Mouse (Mus musculus): ENCODE measurements around the gene Ivns1abp. TPM values are rescaled to one million over a fixed set of nuclear protein-coding genes. Genes with fewer than 3 reads are reported as not detected.

The Ivns1abp gene
- polyA plus RNA-seq (2014; fragmentation: Illumina TruSeq; extraction: RNeasy Lipid Tissue Mini Kit (QIAGEN cat#74804); ENCODE audit: low read depth, low replicate concordance), result 1,520 TPM

DNA sequence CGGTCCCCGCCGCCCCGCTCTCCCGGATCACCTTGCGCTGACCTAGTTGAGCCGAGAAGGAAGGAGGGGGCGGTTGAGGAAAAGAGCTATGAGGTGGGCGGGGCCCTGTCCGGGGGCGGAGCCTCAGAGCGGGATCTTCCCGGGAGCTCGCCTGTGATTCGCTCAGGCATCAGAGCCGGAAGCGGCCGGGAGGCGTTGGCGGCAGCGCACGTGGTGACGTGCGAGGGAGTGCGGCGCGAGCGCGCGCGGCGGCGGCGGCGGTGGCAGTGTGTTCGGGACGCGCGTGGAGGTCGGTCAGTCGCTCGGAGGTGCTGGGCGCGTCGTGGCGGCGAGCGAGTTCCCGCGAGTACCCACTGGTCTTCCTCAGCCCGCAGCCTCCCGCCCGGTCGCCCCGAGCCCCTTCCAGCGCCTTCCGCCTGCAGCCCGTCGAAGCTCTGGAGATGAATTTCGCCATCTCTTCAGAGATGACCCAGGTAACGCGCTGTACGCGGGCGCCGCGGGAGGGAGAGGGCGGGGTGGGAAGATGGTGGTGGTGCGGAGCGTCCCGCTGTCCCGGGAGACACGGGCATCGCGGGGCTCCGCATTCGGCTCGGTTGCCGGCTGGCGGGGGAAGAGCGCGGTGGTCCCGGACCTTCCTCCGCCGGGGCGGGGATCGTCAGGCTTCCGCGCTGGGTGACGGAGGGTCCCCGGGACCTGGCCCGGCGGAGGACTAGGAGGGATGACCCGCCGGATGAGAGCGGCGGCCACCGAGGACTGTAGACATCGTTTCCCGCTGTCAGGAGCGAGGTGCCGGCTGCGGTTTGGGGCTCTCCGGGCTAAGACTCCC, at the start of gene Ivns1abp:
Ivns1abp (plus strand) TSS at position 195 of the 826 bp plus-strand sequence.

Other genes starting within 250 kb of the Ivns1abp start
- gene Gm47985, start 161.9 kb upstream of the Ivns1abp start, polyA plus RNA-seq (2014; fragmentation: Illumina TruSeq; extraction: RNeasy Lipid Tissue Mini Kit (QIAGEN cat#74804); ENCODE audit: low read depth, low replicate concordance), result not detected
- gene Gm8947, start 152.1 kb upstream of the Ivns1abp start, polyA plus RNA-seq (2014; fragmentation: Illumina TruSeq; extraction: RNeasy Lipid Tissue Mini Kit (QIAGEN cat#74804); ENCODE audit: low read depth, low replicate concordance), result not detected
- not detected for gene Gm47995, start 146.0 kb upstream of the Ivns1abp start, polyA plus RNA-seq (2014; fragmentation: Illumina TruSeq; extraction: RNeasy Lipid Tissue Mini Kit (QIAGEN cat#74804); ENCODE audit: low read depth, low replicate concordance)
- not detected for gene 3110040M04Rik, start 140.4 kb upstream of the Ivns1abp start, polyA plus RNA-seq (2014; fragmentation: Illumina TruSeq; extraction: RNeasy Lipid Tissue Mini Kit (QIAGEN cat#74804); ENCODE audit: low read depth, low replicate concordance)
- not detected for gene Gm47996, start 134.3 kb upstream of the Ivns1abp start, polyA plus RNA-seq (2014; fragmentation: Illumina TruSeq; extraction: RNeasy Lipid Tissue Mini Kit (QIAGEN cat#74804); ENCODE audit: low read depth, low replicate concordance)
- gene Swt1, start 84.0 kb downstream of the Ivns1abp start, polyA plus RNA-seq (2014; fragmentation: Illumina TruSeq; extraction: RNeasy Lipid Tissue Mini Kit (QIAGEN cat#74804); ENCODE audit: low read depth, low replicate concordance), result 72.2 TPM
- 53.4 TPM for gene Trmt1l, start 84.1 kb downstream of the Ivns1abp start, polyA plus RNA-seq (2014; fragmentation: Illumina TruSeq; extraction: RNeasy Lipid Tissue Mini Kit (QIAGEN cat#74804); ENCODE audit: low read depth, low replicate concordance)
- 115 TPM for gene Rnf2, start 156.5 kb downstream of the Ivns1abp start, polyA plus RNA-seq (2014; fragmentation: Illumina TruSeq; extraction: RNeasy Lipid Tissue Mini Kit (QIAGEN cat#74804); ENCODE audit: low read depth, low replicate concordance)
- gene Fam129a, start 226.7 kb downstream of the Ivns1abp start, polyA plus RNA-seq (2014; fragmentation: Illumina TruSeq; extraction: RNeasy Lipid Tissue Mini Kit (QIAGEN cat#74804); ENCODE audit: low read depth, low replicate concordance), result 108 TPM

All from sigmoid colon, adult 10 weeks (tissue).